Comparison of ENCODE assay signal across 8 mouse cellular contexts in genomic region chr4:101419151-101419910, GRCm38 (mm10). TPM values are rescaled to one million over a fixed set of nuclear protein-coding genes. Genes with fewer than 3 reads are reported as not detected.
DNase-seq lines count a peak whose midpoint lies in the region; ATAC-seq and TF ChIP-seq lines count a peak whose summit lies in the region.

Gene Ak4 (plus strand): TSS chr4:101419277.

- no peak within 1 kb of the TSS for H3K27ac ChIP-seq in spleen, adult 2 months (ENCODE audit: insufficient read depth, low read length)
- H3K27ac ChIP-seq in heart, adult 2 months = peak within 1 kb of the TSS; percentile 63
- peak within 1 kb of the TSS; percentile 55 for H3K27ac ChIP-seq in limb, embryonic 14.5 days (replicated peaks; ENCODE audit: low read depth, low read length)
- H3K27ac ChIP-seq in midbrain, embryonic 15.5 days = peak within 1 kb of the TSS; percentile 48; the same call in 1 of the 2 replicates
- peak within 1 kb of the TSS; percentile 65; the same call in 1 of the 2 replicates for H3K27ac ChIP-seq in stomach, postnatal 0 days (replicated peaks)

- H3K36me3 ChIP-seq in spleen, adult 2 months (ENCODE audit: control insufficient read depth, insufficient read depth, low read length) = no peaks in the 10 kb centered on the region
- H3K36me3 ChIP-seq in heart, adult 2 months (ENCODE audit: control insufficient read depth, insufficient read depth, low read length) = no peaks in the 10 kb centered on the region
- H3K36me3 ChIP-seq in limb, embryonic 14.5 days (ENCODE audit: control insufficient read depth, insufficient read depth, low read length) = no peaks in the 10 kb centered on the region
- H3K36me3 ChIP-seq in midbrain, embryonic 15.5 days (replicated peaks) = no peaks in the 10 kb centered on the region
- no peaks in the 10 kb centered on the region for H3K36me3 ChIP-seq in stomach, postnatal 0 days (ENCODE audit: control insufficient read depth, insufficient read depth, low read length)

- H3K4me2 ChIP-seq in limb, embryonic 14.5 days (replicated peaks; ENCODE audit: low read depth, low read length, severe bottlenecking) = peak within 1 kb of the TSS; percentile 89
- H3K4me2 ChIP-seq in midbrain, embryonic 15.5 days = peak within 1 kb of the TSS; percentile 100
- H3K4me2 ChIP-seq in stomach, postnatal 0 days (replicated peaks; ENCODE audit: low read depth) = peak within 1 kb of the TSS; percentile 100

- peak in 1 of 2 experiments; percentile 6 for DNase-seq in spleen, adult 2 months (ENCODE audit: low read depth in 1 of 2, low spot score in 2 of 2)
- DNase-seq in spleen, postnatal 14 days (ENCODE audit: low spot score in 2 of 2) = no peak
- DNase-seq in embryo, embryonic 9.5 days (ENCODE audit: extremely low spot score) = peak; percentile 85
- peak; percentile 70 to 73 for DNase-seq in heart, adult 2 months
- peak; percentile 84 for DNase-seq in kidney, adult 18-20 months
- DNase-seq in limb, embryonic 14.5 days (ENCODE audit: low spot score) = peak; percentile 31
- DNase-seq in stomach, postnatal 0 days (ENCODE audit: low spot score) = peak; percentile 71

- H3K27me3 ChIP-seq in spleen, adult 2 months (ENCODE audit: control insufficient read depth, insufficient read depth, low read length) = peaks cover 13% of the 10 kb centered on the region
- H3K27me3 ChIP-seq in heart, adult 2 months (ENCODE audit: control insufficient read depth, insufficient read depth, low read length) = peaks cover 4% of the 10 kb centered on the region; the same call in 1 of the 2 replicates
- no peaks in the 10 kb centered on the region for H3K27me3 ChIP-seq in limb, embryonic 14.5 days (ENCODE audit: control insufficient read depth, insufficient read depth, low read length)
- peaks cover 9% of the 10 kb centered on the region for H3K27me3 ChIP-seq in midbrain, embryonic 15.5 days (replicated peaks)
- no peaks in the 10 kb centered on the region for H3K27me3 ChIP-seq in stomach, postnatal 0 days (ENCODE audit: control insufficient read depth, insufficient read depth, low read length)

- TF ChIP-seq EP300 in heart, adult 2 months (IDR thresholded peaks at IDR 0.05; ENCODE audit: insufficient read depth, low read depth, low read length) = no peak
- no peak for TF ChIP-seq EP300 in stomach, postnatal 0 days (optimal IDR thresholded peaks at IDR 0.05)

- 2% methylated on average over 71 of the region's 74 CpGs for WGBS in spleen, adult 2 months
- under 1% methylated on average over 68 of the region's 74 CpGs for WGBS in heart, adult 2 months
- under 1% methylated on average over 35 of the region's 74 CpGs for WGBS in limb, embryonic 14.5 days
- under 1% methylated on average over 69 of the region's 74 CpGs for WGBS in midbrain, embryonic 15.5 days
- under 1% methylated on average over 59 of the region's 74 CpGs for WGBS in stomach, postnatal 0 days

- ATAC-seq in limb, embryonic 14.5 days (ENCODE audit: low FRiP score, low read depth) = peak; percentile 84
- ATAC-seq in midbrain, embryonic 15.5 days (replicated peaks) = peak; percentile 83
- ATAC-seq in stomach, postnatal 0 days (ENCODE audit: low FRiP score, low TSS enrichment) = peak; percentile 68

- H3K9me3 ChIP-seq in limb, embryonic 14.5 days (ENCODE audit: control insufficient read depth, low read length) = no peaks in the 10 kb centered on the region
- H3K9me3 ChIP-seq in midbrain, embryonic 15.5 days = no peaks in the 10 kb centered on the region
- no peaks in the 10 kb centered on the region for H3K9me3 ChIP-seq in stomach, postnatal 0 days (ENCODE audit: control insufficient read depth, low read length)

- intact Hi-C loops in heart, adult 2 months (cut with DNase I) = no loop called here

- peaks cover 9% of the 10 kb centered on the region for H3K4me1 ChIP-seq in spleen, adult 2 months (ENCODE audit: control insufficient read depth, insufficient read depth, insufficient read length)
- H3K4me1 ChIP-seq in heart, adult 2 months (ENCODE audit: control insufficient read depth, insufficient read depth, low read length) = no peaks in the 10 kb centered on the region; the same call in none of the 2 replicates
- peaks cover 5% of the 10 kb centered on the region; the same call in 1 of the 2 replicates for H3K4me1 ChIP-seq in limb, embryonic 14.5 days (ENCODE audit: control insufficient read depth, insufficient read depth, low read length)
- peaks cover 7% of the 10 kb centered on the region; the same call in 1 of the 2 replicates for H3K4me1 ChIP-seq in midbrain, embryonic 15.5 days
- no peaks in the 10 kb centered on the region for H3K4me1 ChIP-seq in stomach, postnatal 0 days (replicated peaks; ENCODE audit: control insufficient read depth, insufficient read depth)

- TF ChIP-seq CTCF in spleen, adult 2 months (IDR thresholded peaks at IDR 0.05; ENCODE audit: extremely low read depth, insufficient read depth, insufficient read length, insufficient replicate concordance) = no peak
- TF ChIP-seq CTCF in heart, adult 2 months (IDR thresholded peaks at IDR 0.05) = no peak
- peak; percentile 20; the same call in 1 of the 2 replicates for TF ChIP-seq CTCF in stomach, postnatal 0 days (IDR thresholded peaks at IDR 0.05; ENCODE audit: low read depth)

- peak within 1 kb of the TSS; percentile 88 for H3K9ac ChIP-seq in heart, adult 2 months (ENCODE audit: low read depth, low read length)
- H3K9ac ChIP-seq in limb, embryonic 14.5 days (ENCODE audit: low read depth, low read length, severe bottlenecking) = peak within 1 kb of the TSS; percentile 87
- H3K9ac ChIP-seq in midbrain, embryonic 15.5 days = peak within 1 kb of the TSS; percentile 64
- H3K9ac ChIP-seq in stomach, postnatal 0 days (ENCODE audit: low read length) = peak within 1 kb of the TSS; percentile 67

- no peaks in the 10 kb centered on the region for H3K79me2 ChIP-seq in heart, adult 2 months (replicated peaks; ENCODE audit: control insufficient read depth, insufficient read depth, low read length)

- H3K4me3 ChIP-seq in spleen, adult 2 months (ENCODE audit: extremely low read depth, insufficient read depth, insufficient read length) = peak within 1 kb of the TSS; percentile 51
- H3K4me3 ChIP-seq in heart, adult 2 months = peak within 1 kb of the TSS; percentile 64
- peak within 1 kb of the TSS; percentile 87 for H3K4me3 ChIP-seq in limb, embryonic 14.5 days (replicated peaks; ENCODE audit: low read length)
- H3K4me3 ChIP-seq in midbrain, embryonic 15.5 days = peak within 1 kb of the TSS; percentile 59
- peak within 1 kb of the TSS; percentile 67 for H3K4me3 ChIP-seq in stomach, postnatal 0 days (ENCODE audit: low read depth, low read length)

- no peak for TF ChIP-seq POLR2A in spleen, adult 2 months (IDR thresholded peaks at IDR 0.05; ENCODE audit: low read depth, low read length)
- no peak for TF ChIP-seq POLR2A in heart, adult 2 months (IDR thresholded peaks at IDR 0.05; ENCODE audit: insufficient read depth, low read depth, low read length)
- 0 out of 2 replicates have a peak, but pooled peaks have one; percentile 15 for TF ChIP-seq POLR2A in limb, embryonic 14.5 days (IDR thresholded peaks at IDR 0.05; ENCODE audit: borderline replicate concordance, extremely low read depth, insufficient read depth, insufficient read length)

RNA-seq across cellular contexts. Expression of gene Ak4, which starts in this region (rescaled TPM):
- polyA plus RNA-seq in spleen, adult 2 months (2012; rRNA removed) = 0.32 and 0.35 TPM in 2 replicates
- 10 to 100 TPM; 31.8 to 32.0 TPM for total RNA-seq in heart, adult 2 months (2021)
- 11.1 and 31.3 TPM in 2 replicates for polyA plus RNA-seq in heart, adult 2 months (2012; rRNA removed)
- 17.9 and 18.4 TPM in 2 replicates for polyA plus RNA-seq in limb, embryonic 14.5 days (2012; rRNA removed)
- polyA plus RNA-seq in limb, embryonic 14.5 days (2014; fragmentation: Nextera tagmentation; extraction: Ambion mirVana) = 5.8 TPM in 2 replicates
- polyA plus RNA-seq in midbrain, embryonic 15.5 days (2015; fragmentation: Nextera tagmentation; extraction: Ambion mirVana) = 8.1 and 9.0 TPM in 2 replicates
- 15.8 and 16.4 TPM in 2 replicates for polyA plus RNA-seq in stomach, postnatal 0 days (2015; fragmentation: Nextera tagmentation; extraction: Ambion mirVana)

Comparison
In these comparisons a context has a peak if more than half of its experiments do, and no peak if none do; other contexts are left out.
1. DNase-seq: peak in embryo, embryonic 9.5 days (single experiment), heart, adult 2 months (2 of 2), kidney, adult 18-20 months (single experiment), limb, embryonic 14.5 days (single experiment) and stomach, postnatal 0 days (single experiment); none in spleen, postnatal 14 days (0 of 2).
2. Peak in every context shown above with its lines, with median percentiles within 50 percentile points of each other: H3K4me3 ChIP-seq, H3K9ac ChIP-seq, ATAC-seq and H3K4me2 ChIP-seq.